ENCODE assay signal across 8 mouse cellular contexts in genomic region chr12:26414451-26415103, GRCm38 (mm10). TPM values are rescaled to one million over a fixed set of nuclear protein-coding genes. Genes with fewer than 3 reads are reported as not detected.
A peak's percentile ranks its signal among the peaks of the same experiment; 100 is the strongest.
DNase-seq lines count a peak whose midpoint lies in the region; ATAC-seq and TF ChIP-seq lines count a peak whose summit lies in the region.

No protein-coding gene starts in this region.

- TF ChIP-seq CTCF in forebrain, postnatal 0 days (IDR thresholded peaks at IDR 0.05; ENCODE audit: low read depth): no peak
- no peak for TF ChIP-seq CTCF in liver, postnatal 0 days (IDR thresholded peaks at IDR 0.05; ENCODE audit: low read depth)
- TF ChIP-seq CTCF in olfactory bulb, adult 2 months (IDR thresholded peaks at IDR 0.05; ENCODE audit: insufficient read depth, low read depth, low read length): no peak

- no peaks in the 10 kb centered on the region for H3K27me3 ChIP-seq in forebrain, postnatal 0 days (ENCODE audit: insufficient read depth, low read length)
- H3K27me3 ChIP-seq in hindbrain, embryonic 16.5 days (replicated peaks; ENCODE audit: control insufficient read depth, insufficient read depth, low read length): no peaks in the 10 kb centered on the region
- peaks cover 13% of the 10 kb centered on the region for H3K27me3 ChIP-seq in liver, postnatal 0 days (ENCODE audit: insufficient read depth, low read length)

- H3K4me3 ChIP-seq in brown adipose tissue, adult 24 weeks (ENCODE audit: insufficient read depth, low read depth, low read length): peak overlapping the region; percentile 95
- peak overlapping the region; percentile 87 for H3K4me3 ChIP-seq in forebrain, postnatal 0 days (ENCODE audit: low read depth, low read length)
- H3K4me3 ChIP-seq in hindbrain, embryonic 16.5 days (ENCODE audit: low read length): peak overlapping the region; percentile 87
- H3K4me3 ChIP-seq in liver, postnatal 0 days (ENCODE audit: low read depth, low read length): peak overlapping the region; percentile 69
- peak overlapping the region; percentile 99 for H3K4me3 ChIP-seq in olfactory bulb, adult 2 months (ENCODE audit: insufficient read depth, low read depth, low read length)

- peak; percentile 36 for ATAC-seq in forebrain, postnatal 0 days
- peak; percentile 86 for ATAC-seq in hindbrain, embryonic 16.5 days
- peak; percentile 66 for ATAC-seq in liver, postnatal 0 days

- H3K4me1 ChIP-seq in brown adipose tissue, adult 24 weeks (ENCODE audit: control insufficient read depth, insufficient read depth, insufficient read length, low read length): peaks cover 28% of the 10 kb centered on the region
- H3K4me1 ChIP-seq in forebrain, postnatal 0 days (ENCODE audit: insufficient read depth): peaks cover 22% of the 10 kb centered on the region
- peaks cover 27% of the 10 kb centered on the region for H3K4me1 ChIP-seq in hindbrain, embryonic 16.5 days (ENCODE audit: control insufficient read depth, insufficient read depth, low read depth, low read length)
- H3K4me1 ChIP-seq in liver, postnatal 0 days (ENCODE audit: insufficient read depth): peaks cover 4% of the 10 kb centered on the region
- H3K4me1 ChIP-seq in olfactory bulb, adult 2 months (ENCODE audit: control insufficient read depth, insufficient read depth, low read length): peaks cover 7% of the 10 kb centered on the region

- DNase-seq in ovary, postnatal 36 days (ENCODE audit: low spot score): peak; percentile 53
- no peak for DNase-seq in ovary, postnatal 14 days (ENCODE audit: low spot score)
- no peak for DNase-seq in forebrain, postnatal 0 days
- peak; percentile 57 for DNase-seq in liver, postnatal 0 days
- DNase-seq in B cell, adult 2 months: no peak

- TF ChIP-seq POLR2A in olfactory bulb, adult 2 months (IDR thresholded peaks at IDR 0.05; ENCODE audit: insufficient read depth, low read depth, low read length): no peak

- under 1% methylated on average over 63 of the region's 64 CpGs for WGBS in forebrain, postnatal 0 days
- WGBS in hindbrain, embryonic 16.5 days: under 1% methylated on average over 49 of the region's 64 CpGs
- 1% methylated on average over 51 of the region's 64 CpGs for WGBS in liver, postnatal 0 days (ENCODE audit: insufficient replicate concordance)
- 2% methylated on average over 64 of the region's 64 CpGs for WGBS in olfactory bulb, adult 2 months

- peak overlapping the region; percentile 58 for H3K27ac ChIP-seq in brown adipose tissue, adult 24 weeks (replicated peaks; ENCODE audit: low read depth, low read length)
- H3K27ac ChIP-seq in forebrain, postnatal 0 days (ENCODE audit: low read depth, low read length): peak overlapping the region; percentile 83
- H3K27ac ChIP-seq in hindbrain, embryonic 16.5 days (ENCODE audit: low read depth, low read length): peak overlapping the region; percentile 82
- peak overlapping the region; percentile 49 for H3K27ac ChIP-seq in liver, postnatal 0 days (ENCODE audit: low read depth)
- peak overlapping the region; percentile 65; the same call in 1 of the 2 replicates for H3K27ac ChIP-seq in olfactory bulb, adult 2 months (ENCODE audit: insufficient read depth, low read depth, low read length)

- H3K9me3 ChIP-seq in forebrain, postnatal 0 days (ENCODE audit: low read length): no peaks in the 10 kb centered on the region
- H3K9me3 ChIP-seq in hindbrain, embryonic 16.5 days (ENCODE audit: control insufficient read depth, low read length): no peaks in the 10 kb centered on the region
- H3K9me3 ChIP-seq in liver, postnatal 0 days (ENCODE audit: low read length): no peaks in the 10 kb centered on the region

- peak overlapping the region; percentile 98 for H3K9ac ChIP-seq in forebrain, postnatal 0 days
- H3K9ac ChIP-seq in hindbrain, embryonic 16.5 days (ENCODE audit: low read depth, low read length): peak overlapping the region; percentile 99
- peak overlapping the region; percentile 57 for H3K9ac ChIP-seq in liver, postnatal 0 days (replicated peaks)

- H3K36me3 ChIP-seq in forebrain, postnatal 0 days (ENCODE audit: insufficient read depth): no peaks in the 10 kb centered on the region
- H3K36me3 ChIP-seq in hindbrain, embryonic 16.5 days (ENCODE audit: control insufficient read depth, insufficient read depth, low read length): no peaks in the 10 kb centered on the region
- H3K36me3 ChIP-seq in liver, postnatal 0 days (replicated peaks; ENCODE audit: insufficient read depth, low read length): no peaks in the 10 kb centered on the region

- no peak for TF ChIP-seq EP300 in liver, postnatal 0 days (IDR thresholded peaks at IDR 0.05; ENCODE audit: low read depth)

- peak overlapping the region; percentile 57 for H3K4me2 ChIP-seq in forebrain, postnatal 0 days (ENCODE audit: low read depth)
- H3K4me2 ChIP-seq in hindbrain, embryonic 16.5 days (ENCODE audit: low read length): peak overlapping the region; percentile 71
- peak overlapping the region; percentile 88 for H3K4me2 ChIP-seq in liver, postnatal 0 days (ENCODE audit: low read depth, low read length)

RNA-seq across cellular contexts. Expression of gene Rnf144a, which starts 0.5 kb away (rescaled TPM):
- polyA plus RNA-seq in brown adipose tissue, adult 24 weeks (2012; ENCODE audit: insufficient read depth, insufficient read length, missing spikeins): 16.9 and 22.9 TPM in 2 replicates
- total RNA-seq in forebrain, postnatal 0 days (2014; rRNA removed): 27.4 and 39.1 TPM in 2 replicates
- 16.4 and 23.1 TPM in 2 replicates for polyA plus RNA-seq in forebrain, postnatal 0 days (2015; fragmentation: Nextera tagmentation; extraction: Ambion mirVana)
- polyA plus RNA-seq in hindbrain, embryonic 16.5 days (2015; fragmentation: Nextera tagmentation; extraction: Ambion mirVana): 21.6 and 26.4 TPM in 2 replicates
- 3.1 and 3.2 TPM in 2 replicates for polyA plus RNA-seq in liver, postnatal 0 days (2015; fragmentation: Nextera tagmentation; extraction: Ambion mirVana)
- polyA plus RNA-seq in olfactory bulb, adult 2 months (2012; ENCODE audit: insufficient read depth, insufficient read length, low replicate concordance, missing spikeins): not detected in 2 replicates

RNA-seq across cellular contexts. Expression of gene Rsad2, which starts 41.7 kb away (rescaled TPM):
- polyA plus RNA-seq in brown adipose tissue, adult 24 weeks (2012; ENCODE audit: insufficient read depth, insufficient read length, missing spikeins): 2.9 and 8.1 TPM in 2 replicates
- total RNA-seq in forebrain, postnatal 0 days (2014; rRNA removed): 1.1 TPM in 2 replicates
- 0.91 and 1.7 TPM in 2 replicates for polyA plus RNA-seq in forebrain, postnatal 0 days (2015; fragmentation: Nextera tagmentation; extraction: Ambion mirVana)
- 0.34 and 0.88 TPM in 2 replicates for polyA plus RNA-seq in hindbrain, embryonic 16.5 days (2015; fragmentation: Nextera tagmentation; extraction: Ambion mirVana)
- polyA plus RNA-seq in liver, postnatal 0 days (2015; fragmentation: Nextera tagmentation; extraction: Ambion mirVana): 52.5 and 62.2 TPM in 2 replicates
- not detected in 2 replicates for polyA plus RNA-seq in olfactory bulb, adult 2 months (2012; ENCODE audit: insufficient read depth, insufficient read length, low replicate concordance, missing spikeins)

RNA-seq across cellular contexts. Expression of gene Cmpk2, which starts 54.4 kb away (rescaled TPM):
- polyA plus RNA-seq in brown adipose tissue, adult 24 weeks (2012; ENCODE audit: insufficient read depth, insufficient read length, missing spikeins): 5.0 and 6.6 TPM in 2 replicates
- total RNA-seq in forebrain, postnatal 0 days (2014; rRNA removed): 23.1 and 25.1 TPM in 2 replicates
- 18.2 and 21.0 TPM in 2 replicates for polyA plus RNA-seq in forebrain, postnatal 0 days (2015; fragmentation: Nextera tagmentation; extraction: Ambion mirVana)
- polyA plus RNA-seq in hindbrain, embryonic 16.5 days (2015; fragmentation: Nextera tagmentation; extraction: Ambion mirVana): 23.6 and 23.9 TPM in 2 replicates
- polyA plus RNA-seq in liver, postnatal 0 days (2015; fragmentation: Nextera tagmentation; extraction: Ambion mirVana): 12.8 and 14.2 TPM in 2 replicates
- polyA plus RNA-seq in olfactory bulb, adult 2 months (2012; ENCODE audit: insufficient read depth, insufficient read length, low replicate concordance, missing spikeins): not detected in 2 replicates

Comparison
In these comparisons a context has a peak if more than half of its experiments do, and no peak if none do; other contexts are left out.
1. DNase-seq: peak in ovary, postnatal 36 days (single experiment) and liver, postnatal 0 days (single experiment); none in ovary, postnatal 14 days (single experiment), forebrain, postnatal 0 days (single experiment) and B cell, adult 2 months (0 of 2).
2. ATAC-seq: peak in every context shown above with its lines; median percentile 86 in hindbrain, embryonic 16.5 days; 66 in liver, postnatal 0 days; 36 in forebrain, postnatal 0 days.
3. Peak in every context shown above with its lines, with median percentiles within 50 percentile points of each other: H3K27ac ChIP-seq, H3K4me3 ChIP-seq, H3K4me2 ChIP-seq and H3K9ac ChIP-seq.